Mouse (Mus musculus) C2C12 (cell line): ENCODE measurements around the gene Krt6b. TPM values are rescaled to one million over a fixed set of nuclear protein-coding genes. Genes with fewer than 3 reads are reported as not detected.
"Not testable (repeated sequence)": the region's sequence is repeated elsewhere in the genome, so short reads cannot be mapped to it uniquely, and the experiment has no call there.

Experiments
- H3K27me3 ChIP-seq: one replicate; pipeline ENCODE4 v1.6.1; 2011; ENCODE audit not compliant: control insufficient read depth, insufficient read depth, insufficient read length
- H3K36me3 ChIP-seq: one replicate; pipeline ENCODE4 v1.6.1; 2011; ENCODE audit not compliant: control insufficient read depth, insufficient read depth
- H3K4me3 ChIP-seq: one replicate; pipeline ENCODE4 v1.5.1; 2011; ENCODE audit warnings: mild to moderate bottlenecking, control low read depth; ENCODE audit not compliant: poor library complexity, insufficient read depth, severe bottlenecking
- H3K79me2 ChIP-seq: one replicate; pipeline ENCODE4 v1.6.1; 2011; ENCODE audit not compliant: control insufficient read depth, insufficient read depth
- H3K79me3 ChIP-seq: one replicate; pipeline ENCODE4 v1.6.1; 2011; ENCODE audit warnings: low read depth, control low read depth
- H3ac ChIP-seq: one replicate; pipeline ENCODE3; 2011; ENCODE audit warnings: low read depth; ENCODE audit not compliant: control insufficient read depth, insufficient read length
- CEBPB ChIP-seq: IDR thresholded peaks from one replicate; pipeline ENCODE4 v1.6.1; 2011; ENCODE audit warnings: low read depth, mild to moderate bottlenecking, control low read depth, moderate library complexity
- CTCF ChIP-seq: IDR thresholded peaks from one replicate; pipeline ENCODE4 v1.5.1; 2011; ENCODE audit not compliant: control insufficient read depth, insufficient read depth, insufficient read length
- FOSL1 ChIP-seq: IDR thresholded peaks from one replicate; pipeline ENCODE4 v1.8.0; 2011; ENCODE audit warnings: mild to moderate bottlenecking, low read length; ENCODE audit not compliant: poor library complexity, insufficient read depth, severe bottlenecking
- MAX ChIP-seq: IDR thresholded peaks from one replicate; pipeline ENCODE4 v1.6.1; 2011; ENCODE audit warnings: mild to moderate bottlenecking, control low read depth
- MYOD1 ChIP-seq: IDR thresholded peaks from one replicate; pipeline ENCODE4 v1.6.1; 2011; ENCODE audit warnings: low read depth; ENCODE audit not compliant: control insufficient read depth, insufficient read length
- MYOG ChIP-seq: IDR thresholded peaks from one replicate; pipeline ENCODE4 v1.6.1; 2011; ENCODE audit not compliant: control insufficient read depth, insufficient read length; ENCODE audit errors: extremely low read depth
- USF1 ChIP-seq: IDR thresholded peaks from one replicate; pipeline ENCODE4 v1.6.1; 2011; ENCODE audit warnings: low read depth, mild to moderate bottlenecking, control low read depth, moderate library complexity
- polyA plus RNA-seq: library from polyadenylated mRNA; unstranded; fragments of >200 nt; fragmentation: generic; extraction: Trizol; gene quantifications from one replicate; pipeline ENCODE4 v1.2.1, GENCODE M21; 2012; ENCODE audit warnings: missing spikeins

Krt6b gene
- polyA plus RNA-seq, 1 experiment = not detected

GRCm38 (mm10) chr15:101697326-101698188 lies 17.5 kb upstream of the Krt6b start:
- Histone ChIP-seq H3K79me2 (no peaks in the 10 kb centered on the region), H3ac (no peak overlapping the region), H3K27me3 (peaks cover 15% of the 10 kb centered on the region), H3K36me3 (no peaks in the 10 kb centered on the region), H3K79me3 (no peaks in the 10 kb centered on the region), H3K4me3 (no peak overlapping the region)
- no peak for TF ChIP-seq USF1
- no peak for TF ChIP-seq CTCF
- TF ChIP-seq FOSL1 = no peak
- TF ChIP-seq MYOG = no peak
- TF ChIP-seq CEBPB = no peak
- no peak for TF ChIP-seq MYOD1

DNA sequence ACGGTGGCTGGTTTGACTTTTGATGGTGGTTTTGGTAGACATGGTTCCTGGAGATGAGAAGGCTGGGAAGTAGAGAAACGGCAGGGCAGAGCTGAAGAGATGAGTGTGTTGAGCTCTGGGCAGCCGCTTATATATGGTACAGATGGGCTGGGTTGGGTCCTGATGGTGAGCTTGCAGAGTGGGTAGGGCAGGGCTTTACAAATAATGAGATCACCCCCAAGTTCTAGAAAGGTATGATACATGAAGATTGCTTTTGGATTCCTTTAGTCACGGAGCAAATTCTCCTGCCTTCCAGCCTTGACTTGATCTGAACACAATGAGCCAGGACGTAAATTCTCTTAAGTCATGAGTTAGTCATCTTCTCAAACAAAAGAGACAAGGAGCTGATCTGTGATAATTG lies 14.1 kb upstream of the Krt6b start, which contains the start of gene Krt6a:
Krt6a (minus strand) TSS at position 101 of the 400 bp plus-strand sequence.
- H3K36me3 ChIP-seq = no peaks in the 10 kb centered on the region
- no peaks in the 10 kb centered on the region for H3K79me3 ChIP-seq
- peaks cover 13% of the 10 kb centered on the region for H3K27me3 ChIP-seq
- H3ac ChIP-seq = no peak within 1 kb of the TSS
- H3K4me3 ChIP-seq = no peak within 1 kb of the TSS
- no peak for TF ChIP-seq CTCF
- H3K79me2 ChIP-seq = no peaks in the 10 kb centered on the region

- not testable (repeated sequence) for H3K4me3 ChIP-seq, H3K79me2 ChIP-seq, H3ac ChIP-seq, H3K36me3 ChIP-seq, H3K27me3 ChIP-seq, H3K79me3 ChIP-seq
Measured at GRCm38 (mm10) chr15:101690460-101690859, 10.4 kb upstream of the Krt6b start.

DNA sequence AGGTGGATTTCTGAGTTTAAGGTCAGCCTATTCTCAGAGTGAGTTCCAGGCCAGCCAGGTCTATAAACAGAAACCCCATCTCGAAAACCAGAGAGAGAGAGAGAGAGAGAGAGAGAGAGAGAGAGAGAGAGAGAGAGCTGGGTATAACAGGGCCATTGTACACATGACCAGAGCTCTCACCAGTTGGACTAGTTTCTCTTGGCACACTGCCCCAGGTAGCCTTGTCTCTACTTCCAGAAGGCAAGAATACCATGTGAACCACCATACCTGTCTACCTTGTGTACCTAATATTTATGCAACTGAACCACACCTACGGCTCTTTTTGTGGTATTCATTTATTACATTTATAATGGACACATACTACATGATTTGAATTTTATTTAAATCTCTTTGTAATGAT lies 8.1 kb upstream of the Krt6b start:
- H3K36me3 ChIP-seq = no peaks in the 10 kb centered on the region
- H3K79me3 ChIP-seq = no peaks in the 10 kb centered on the region
- H3ac ChIP-seq = no peak overlapping the region
- H3K79me2 ChIP-seq = no peaks in the 10 kb centered on the region
- H3K4me3 ChIP-seq = no peak overlapping the region
- TF ChIP-seq CTCF = no peak
- TF ChIP-seq MYOD1 = no peak
- no peak for TF ChIP-seq MAX
- no peaks in the 10 kb centered on the region for H3K27me3 ChIP-seq

DNA sequence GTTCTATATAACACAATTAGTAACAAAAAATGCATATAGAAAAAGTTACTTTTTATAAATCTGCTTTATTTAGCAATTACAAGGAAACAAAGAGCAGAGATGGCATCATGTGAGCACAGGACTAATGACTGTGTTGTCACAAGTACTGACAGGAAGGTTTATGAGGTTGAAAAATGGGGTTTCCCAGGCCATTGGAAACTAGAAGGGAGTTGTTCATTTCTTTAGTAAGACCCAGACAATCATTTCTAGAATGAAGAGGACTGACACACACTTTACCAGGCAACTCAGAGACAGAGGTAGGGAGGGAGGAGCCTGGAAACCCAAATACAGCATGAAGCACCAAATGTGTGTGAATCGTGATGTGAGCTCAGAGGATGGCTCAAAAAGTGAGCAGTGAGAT lies 4.1 kb downstream of the Krt6b start:
- no peaks in the 10 kb centered on the region for H3K36me3 ChIP-seq
- no peaks in the 10 kb centered on the region for H3K79me2 ChIP-seq
- H3ac ChIP-seq = no peak overlapping the region
- no peak overlapping the region for H3K4me3 ChIP-seq
- no peaks in the 10 kb centered on the region for H3K79me3 ChIP-seq
- H3K27me3 ChIP-seq = no peaks in the 10 kb centered on the region
- TF ChIP-seq MYOG = no peak
- no peak for TF ChIP-seq FOSL1

DNA sequence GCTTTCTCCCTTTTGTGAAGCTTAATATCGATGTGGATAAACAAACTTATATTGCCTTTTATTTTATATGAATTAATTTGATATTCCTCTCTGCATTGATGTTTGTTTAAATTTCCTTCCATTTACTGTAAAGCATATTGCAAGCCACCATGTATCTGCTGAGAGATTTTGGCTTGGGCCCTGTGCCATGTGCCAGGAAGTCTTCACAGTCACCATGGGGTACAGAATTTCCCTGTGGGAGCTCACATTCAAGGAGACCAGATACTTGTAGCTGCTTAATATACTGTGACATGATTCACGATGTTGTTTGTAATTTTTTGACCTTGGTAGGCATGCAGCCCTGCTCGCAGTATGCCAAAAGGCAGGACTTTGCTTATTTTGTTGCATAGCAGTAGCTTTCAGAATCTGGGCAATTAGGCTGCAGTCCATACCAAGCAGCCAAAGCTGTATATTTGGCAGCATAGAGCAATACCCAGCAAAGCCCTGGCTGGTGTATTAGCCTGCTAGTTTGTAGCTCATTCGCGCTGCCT lies 27.3 kb downstream of the Krt6b start:
- no peak overlapping the region for H3K4me3 ChIP-seq
- H3K27me3 ChIP-seq = no peaks in the 10 kb centered on the region
- no peak overlapping the region for H3ac ChIP-seq
- no peaks in the 10 kb centered on the region for H3K36me3 ChIP-seq
- TF ChIP-seq CEBPB (no peak), USF1 (no peak), CTCF (no peak), MYOD1 (no peak), MAX (no peak), FOSL1 (no peak), MYOG (no peak)
- no peaks in the 10 kb centered on the region for H3K79me2 ChIP-seq
- no peaks in the 10 kb centered on the region for H3K79me3 ChIP-seq
